Mouse (Mus musculus) neural tube, embryonic 12.5 days (tissue): ENCODE data around the gene Nfe2l1. TPM values are rescaled to one million over a fixed set of nuclear protein-coding genes. Genes with fewer than 3 reads are reported as not detected.
"Not testable (repeated sequence)": the region's sequence is repeated elsewhere in the genome, so short reads cannot be mapped to it uniquely, and the experiment has no call there.

ENCODE experiments used
- ATAC-seq: fragments of 200-750 bp; cut with Nextera tagmentation; 2 replicates; pipeline ENCODE4 v1.8.0; 2017; ENCODE audit warnings: low read depth, mild to moderate bottlenecking, moderate TSS enrichment, moderate library complexity; ENCODE audit not compliant: low FRiP score
- H3K27ac ChIP-seq: fragments of 300-500 bp; sonication (generic); 2 replicates; pipeline ENCODE4 v1.5.1; 2016
- H3K27me3 ChIP-seq: fragments of 300-500 bp; sonication (generic); replicated peaks from 2 replicates; pipeline ENCODE4 v1.6.1; 2016; ENCODE audit warnings: mild to moderate bottlenecking
- H3K36me3 ChIP-seq: fragments of 300-500 bp; sonication (generic); 2 replicates; pipeline ENCODE4 v1.6.1; 2016; ENCODE audit warnings: mild to moderate bottlenecking
- H3K4me1 ChIP-seq: fragments of 300-500 bp; sonication (generic); 2 replicates; pipeline ENCODE4 v1.6.1; 2016
- H3K4me2 ChIP-seq: fragments of 300-500 bp; sonication (generic); replicated peaks from 2 replicates; pipeline ENCODE4 v1.6.1; 2016; ENCODE audit warnings: mild to moderate bottlenecking
- H3K4me3 ChIP-seq: fragments of 300-500 bp; sonication (generic); 2 replicates; pipeline ENCODE4 v1.5.1; 2016
- H3K9ac ChIP-seq: fragments of 300-500 bp; sonication (generic); 2 replicates; pipeline ENCODE4 v1.6.1; 2016; ENCODE audit warnings: mild to moderate bottlenecking
- H3K9me3 ChIP-seq: fragments of 300-500 bp; sonication (generic); 2 replicates; pipeline ENCODE4 v1.6.1; 2016; ENCODE audit warnings: mild to moderate bottlenecking
- WGBS: fragments of 180-500 bp; shearing (Covaris S2); methylation state at CpG from one replicate; pipeline ENCODE4 v1.1.7; 2016; 5-methylcytosine and 5-hydroxymethylcytosine counted together
- polyA plus RNA-seq: library from polyadenylated mRNA; unstranded; fragments of >200 nt; fragmentation: Nextera tagmentation; extraction: Ambion mirVana; gene quantifications from 2 replicates; pipeline ENCODE4 v1.2.1, GENCODE M21; 2016

Nfe2l1 gene
- polyA plus RNA-seq, 1 experiment from 2014 or later = 79.5 TPM

DNA sequence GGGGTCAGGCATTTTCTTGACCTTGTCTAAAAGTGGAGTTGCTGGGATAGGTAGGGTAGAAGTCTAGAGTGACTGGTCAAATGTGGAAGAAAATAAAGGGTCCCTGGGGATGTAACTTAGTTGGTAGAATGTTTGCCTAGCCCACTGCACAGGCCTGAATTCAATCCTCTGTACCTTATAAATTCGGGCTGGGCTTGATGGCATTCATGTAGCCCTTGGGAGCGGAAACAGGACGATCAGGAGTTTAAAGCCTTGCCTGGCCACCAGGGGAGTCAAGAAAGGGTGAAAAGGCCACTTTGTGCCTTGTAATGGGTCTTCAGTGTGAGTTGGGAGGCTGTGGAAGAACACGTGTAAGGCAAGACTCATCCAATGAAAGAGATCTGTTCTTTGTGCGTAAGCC lies 39.8 kb downstream of the Nfe2l1 start:
- Histone ChIP-seq H3K9ac (peak overlapping the region; percentile 94), H3K4me3 (peak overlapping the region; percentile 95), H3K36me3 (no peaks in the 10 kb centered on the region), H3K4me2 (peak overlapping the region; percentile 78), H3K9me3 (no peaks in the 10 kb centered on the region), H3K27ac (no peak overlapping the region), H3K27me3 (no peaks in the 10 kb centered on the region), H3K4me1 (peaks cover 26% of the 10 kb centered on the region)
- WGBS = 9% methylated on average over 5 of the region's 5 CpGs
- ATAC-seq = no peak

DNA sequence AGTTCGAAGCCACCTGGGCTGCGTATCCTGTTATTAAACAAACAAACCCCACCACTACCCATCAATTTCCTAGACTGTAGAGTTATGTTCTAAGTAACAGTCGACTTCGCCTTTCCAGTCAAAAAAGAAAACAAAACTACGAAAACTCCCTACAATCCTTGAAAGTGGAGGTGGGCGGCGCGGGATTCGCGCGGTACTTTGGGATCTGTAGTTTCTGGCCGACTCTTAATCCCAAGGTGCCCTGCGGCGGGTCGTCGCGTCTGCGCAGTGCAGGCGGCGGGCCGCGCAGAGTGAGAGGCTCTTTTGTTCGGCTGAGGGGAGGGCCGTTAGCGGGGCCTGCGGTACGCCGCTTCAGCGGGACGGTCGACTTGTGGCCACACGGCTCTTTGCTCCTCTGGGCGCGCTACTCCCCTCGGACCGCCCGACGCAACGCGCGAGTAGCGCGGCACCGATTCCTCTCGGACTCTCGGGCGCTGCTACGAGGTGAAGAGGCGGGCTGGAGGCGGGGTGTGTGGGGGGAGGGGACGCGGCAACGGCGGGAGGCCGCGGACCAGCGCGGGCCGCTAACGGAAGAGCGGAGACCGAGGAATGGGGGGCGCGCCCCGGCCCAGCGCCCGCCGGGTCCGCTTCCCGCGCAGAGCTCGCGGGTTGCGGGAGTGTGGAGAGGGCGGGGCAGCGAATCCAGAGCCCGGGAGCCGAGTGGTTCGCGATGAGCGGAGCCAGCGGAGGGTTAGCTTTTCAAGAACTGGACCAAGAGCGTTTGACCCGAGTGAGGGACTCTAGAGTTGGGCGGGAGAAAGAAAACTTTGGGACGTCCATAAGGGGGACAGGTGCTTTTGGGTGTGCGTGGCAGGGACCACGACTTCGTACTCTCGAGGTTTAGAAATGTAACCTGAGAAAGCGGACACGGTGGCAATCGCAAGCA lies 40.6 kb downstream of the Nfe2l1 start, which contains the start of gene Cbx1:
Gene Cbx1 (plus strand): TSS at position 257 of the 925 bp plus-strand sequence.
- H3K27me3 ChIP-seq = no peaks in the 10 kb centered on the region
- H3K4me2 ChIP-seq = peak within 1 kb of the TSS; percentile 78
- H3K36me3 ChIP-seq = no peaks in the 10 kb centered on the region
- peak within 1 kb of the TSS; percentile 94 for H3K9ac ChIP-seq
- peaks cover 26% of the 10 kb centered on the region for H3K4me1 ChIP-seq
- peak; percentile 96 for ATAC-seq
- H3K27ac ChIP-seq = peak within 1 kb of the TSS; percentile 96
- peak within 1 kb of the TSS; percentile 95 for H3K4me3 ChIP-seq
- no peaks in the 10 kb centered on the region for H3K9me3 ChIP-seq
- 1% methylated on average over 93 of the region's 93 CpGs for WGBS

DNA sequence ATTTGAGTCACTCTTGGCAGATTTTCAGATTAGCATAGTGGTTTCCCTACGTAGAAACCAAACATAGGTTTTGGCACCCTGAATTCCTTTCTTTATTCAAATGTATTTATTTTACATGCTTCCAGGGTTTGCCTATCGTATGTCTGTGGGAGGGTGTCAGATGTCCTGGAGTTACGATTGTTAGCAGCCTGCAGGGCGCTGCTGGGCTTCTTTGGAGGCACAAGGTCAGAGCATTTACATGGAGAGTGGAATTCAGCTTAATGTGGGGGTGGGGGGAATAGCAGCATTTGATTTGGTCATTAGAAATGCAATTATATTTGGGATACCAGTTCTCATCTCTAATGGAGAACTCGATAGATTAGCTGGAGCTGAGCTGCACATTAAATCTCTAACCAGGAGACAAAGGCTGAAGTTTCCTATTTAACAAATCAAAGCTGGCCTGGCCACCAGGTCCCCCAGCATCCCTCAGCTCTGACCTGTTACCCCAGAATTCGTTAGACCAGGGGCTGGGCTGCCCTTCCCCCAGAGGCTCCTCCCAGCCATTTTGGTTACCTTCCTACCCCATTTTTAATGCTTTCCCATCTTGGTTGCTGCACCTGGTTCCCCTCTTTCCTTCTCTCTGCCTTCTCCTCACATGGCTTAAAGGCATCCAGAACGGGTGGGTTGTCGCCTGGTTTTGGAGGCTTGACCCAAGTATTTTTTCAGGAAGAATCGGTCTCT lies 42.9 kb downstream of the Nfe2l1 start:
- H3K36me3 ChIP-seq = no peaks in the 10 kb centered on the region
- no peak overlapping the region for H3K4me2 ChIP-seq
- no peak for ATAC-seq
- peaks cover 19% of the 10 kb centered on the region for H3K4me1 ChIP-seq
- no peak overlapping the region for H3K9ac ChIP-seq
- no peak overlapping the region for H3K4me3 ChIP-seq
- 36% methylated on average over 9 of the region's 9 CpGs for WGBS
- H3K9me3 ChIP-seq = no peaks in the 10 kb centered on the region
- no peak overlapping the region for H3K27ac ChIP-seq
- H3K27me3 ChIP-seq = no peaks in the 10 kb centered on the region

DNA sequence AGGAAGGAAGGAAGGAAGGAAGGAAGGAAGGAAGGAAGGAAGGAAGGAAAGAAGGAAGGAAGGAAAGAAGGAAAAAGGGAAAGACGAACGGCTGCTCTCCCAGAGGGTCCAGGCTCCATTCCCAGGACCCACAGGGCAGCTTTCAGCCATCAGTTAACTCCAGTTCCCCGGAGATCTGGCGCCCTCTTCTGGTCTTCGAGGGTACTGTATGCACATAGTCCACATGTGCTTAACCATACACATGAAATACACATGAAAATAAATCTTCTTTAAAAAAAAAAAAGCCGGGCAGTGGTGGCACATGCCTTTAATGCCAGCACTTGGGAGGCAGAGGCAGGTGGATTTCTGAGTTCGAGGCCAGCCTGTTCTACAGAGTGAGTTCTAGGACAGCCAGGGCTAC lies 44.9 kb downstream of the Nfe2l1 start:
- H3K9ac ChIP-seq, H3K9me3 ChIP-seq, H3K27ac ChIP-seq, H3K4me3 ChIP-seq, H3K4me1 ChIP-seq, H3K36me3 ChIP-seq, H3K27me3 ChIP-seq, H3K4me2 ChIP-seq, ATAC-seq: not testable (repeated sequence)
- WGBS = 17% methylated on average over 7 of the region's 7 CpGs

DNA sequence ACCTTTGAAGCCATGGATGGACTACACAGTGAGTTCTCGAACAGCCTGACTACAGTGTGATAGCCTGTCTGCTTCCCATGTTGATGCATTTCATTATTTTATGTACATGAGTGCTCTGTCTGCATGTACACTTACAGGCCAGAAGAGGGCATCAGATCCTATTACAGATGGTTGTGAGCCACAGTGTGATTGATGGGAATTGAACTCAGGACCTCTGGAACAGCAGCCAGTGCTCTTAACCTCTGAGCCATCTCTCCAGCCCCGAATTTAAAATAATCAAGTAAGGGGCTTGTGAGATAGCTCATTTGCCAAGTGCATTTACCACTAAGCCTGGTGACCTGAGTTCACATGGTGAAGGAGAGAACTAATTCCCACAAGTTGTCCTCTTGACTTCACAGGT lies 48.3 kb downstream of the Nfe2l1 start:
- Histone ChIP-seq H3K36me3 (no peaks in the 10 kb centered on the region), H3K27me3 (no peaks in the 10 kb centered on the region), H3K9me3 (no peaks in the 10 kb centered on the region), H3K9ac (no peak overlapping the region), H3K27ac (no peak overlapping the region), H3K4me3 (no peak overlapping the region), H3K4me1 (peaks cover 4% of the 10 kb centered on the region), H3K4me2 (no peak overlapping the region)
- 88% methylated on average over 2 of the region's 2 CpGs for WGBS
- no peak for ATAC-seq

DNA sequence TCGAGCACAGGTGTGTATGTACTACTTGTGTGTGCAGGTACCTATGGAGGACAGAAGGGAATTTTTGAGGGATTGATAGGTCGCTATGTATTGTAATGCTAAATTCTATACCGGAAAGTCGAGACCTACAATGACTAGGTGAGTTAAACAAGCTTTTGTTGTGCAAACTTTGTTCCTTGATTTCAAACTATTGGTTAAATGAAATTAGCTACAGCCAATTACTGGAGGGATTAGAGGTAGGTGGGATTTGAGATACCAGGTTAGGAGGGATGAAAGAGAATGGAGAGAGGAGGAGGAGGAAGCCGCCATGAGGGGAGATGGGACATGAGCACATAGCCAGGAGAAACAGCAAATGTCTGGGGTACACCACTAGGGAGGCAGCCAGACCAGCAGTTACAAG lies 49.5 kb downstream of the Nfe2l1 start:
- H3K27ac ChIP-seq = no peak overlapping the region
- peaks cover 16% of the 10 kb centered on the region for H3K4me1 ChIP-seq
- 75% methylated on average over 5 of the region's 5 CpGs for WGBS
- H3K4me3 ChIP-seq = no peak overlapping the region
- H3K27me3 ChIP-seq = no peaks in the 10 kb centered on the region
- no peaks in the 10 kb centered on the region for H3K36me3 ChIP-seq
- no peak overlapping the region for H3K4me2 ChIP-seq
- no peak overlapping the region for H3K9ac ChIP-seq
- ATAC-seq = no peak
- no peaks in the 10 kb centered on the region for H3K9me3 ChIP-seq

DNA sequence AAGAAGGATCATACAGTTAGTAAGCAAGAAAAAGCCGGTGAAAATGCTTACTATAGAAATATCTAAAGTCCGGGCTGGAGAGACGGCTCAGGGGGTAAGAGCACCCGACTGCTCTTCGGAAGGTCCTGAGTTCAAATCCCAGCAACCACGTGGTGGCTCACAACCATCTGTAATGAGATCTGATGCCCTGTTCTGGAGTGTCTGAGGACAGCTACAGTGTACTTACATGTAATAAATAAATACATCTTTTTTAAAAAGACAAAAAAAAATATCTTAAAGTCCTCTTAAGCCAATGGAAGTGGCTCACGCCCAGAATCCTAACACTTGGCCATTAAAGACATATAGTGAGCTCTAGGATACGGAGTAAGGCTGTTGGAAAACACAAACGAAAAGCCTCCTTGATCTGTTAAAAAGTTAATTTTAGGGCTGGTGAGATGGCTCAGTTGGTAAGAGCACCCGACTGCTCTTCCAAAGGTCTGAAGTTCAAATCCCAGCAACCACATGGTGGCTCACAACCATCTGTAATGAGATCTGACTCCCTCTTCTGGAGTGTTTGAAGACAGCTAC lies 51.6 kb downstream of the Nfe2l1 start:
- not testable (repeated sequence) for H3K36me3 ChIP-seq, H3K27me3 ChIP-seq, H3K9me3 ChIP-seq, H3K27ac ChIP-seq, ATAC-seq
- WGBS = 71% methylated on average over 10 of the region's 10 CpGs
- H3K9ac ChIP-seq = peak overlapping the region; percentile 35; the same call in 1 of the 2 replicates
- peak overlapping the region; percentile 77 for H3K4me3 ChIP-seq
- peak overlapping the region; percentile 74 for H3K4me2 ChIP-seq
- peaks cover 24% of the 10 kb centered on the region for H3K4me1 ChIP-seq

DNA sequence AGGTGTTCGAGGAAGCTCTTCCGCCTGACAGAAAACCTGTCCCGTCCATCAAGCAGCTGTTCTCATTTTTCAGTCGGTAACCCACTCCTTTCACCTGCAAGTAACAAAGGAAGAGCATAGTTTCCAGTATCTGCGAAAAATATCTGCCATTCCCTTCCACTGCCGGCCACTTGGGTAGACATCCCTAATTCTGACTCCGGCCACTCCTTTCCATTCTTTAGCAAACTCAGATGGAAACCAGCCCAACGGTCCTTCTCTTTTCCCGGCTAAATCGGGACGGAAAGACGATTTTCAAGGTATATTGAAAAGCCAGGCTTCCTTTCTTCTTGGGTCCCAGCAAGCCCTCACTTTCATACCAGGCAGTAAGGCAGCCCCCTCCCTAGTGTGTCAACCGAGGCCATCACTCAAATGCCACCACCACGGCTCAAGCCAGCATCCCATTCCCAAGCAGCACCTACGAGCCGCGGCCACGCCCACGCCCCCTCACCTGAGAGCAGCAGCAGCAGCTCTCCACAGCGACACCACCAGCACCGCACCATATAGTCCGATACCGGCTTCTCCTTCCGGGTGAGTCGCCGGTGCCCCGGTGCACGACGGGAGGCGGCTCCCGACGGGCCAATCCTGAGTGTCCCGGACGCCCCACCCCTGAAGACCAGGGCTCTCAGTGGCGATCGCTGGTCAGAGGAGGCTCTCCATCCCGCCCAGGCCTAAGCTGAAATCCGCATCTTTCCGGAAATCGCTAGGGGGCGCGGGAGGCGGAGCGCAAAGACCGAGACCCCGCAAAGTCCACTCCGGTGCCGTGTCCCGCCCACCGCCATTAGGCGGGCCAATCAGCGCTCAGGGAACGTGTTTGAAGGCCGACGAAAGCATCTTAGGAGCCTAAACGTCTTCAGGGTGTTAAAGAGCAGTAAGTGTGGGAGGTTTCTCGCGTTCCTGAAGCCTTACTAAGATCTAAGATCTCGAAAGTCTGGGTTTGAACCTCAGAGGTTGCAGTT lies 52.5 kb downstream of the Nfe2l1 start, which contains the start of gene Snx11:
Gene Snx11 (minus strand): TSS at position 592 of the 995 bp plus-strand sequence.
- Histone ChIP-seq H3K27me3 (no peaks in the 10 kb centered on the region), H3K36me3 (peaks cover 15% of the 10 kb centered on the region), H3K4me3 (peak within 1 kb of the TSS; percentile 77), H3K9me3 (no peaks in the 10 kb centered on the region), H3K9ac (peak within 1 kb of the TSS; percentile 64), H3K4me2 (peak within 1 kb of the TSS; percentile 74), H3K4me1 (peaks cover 24% of the 10 kb centered on the region), H3K27ac (peak within 1 kb of the TSS; percentile 53; the same call in 1 of the 2 replicates)
- under 1% methylated on average over 59 of the region's 59 CpGs for WGBS
- peak; percentile 99 for ATAC-seq

DNA sequence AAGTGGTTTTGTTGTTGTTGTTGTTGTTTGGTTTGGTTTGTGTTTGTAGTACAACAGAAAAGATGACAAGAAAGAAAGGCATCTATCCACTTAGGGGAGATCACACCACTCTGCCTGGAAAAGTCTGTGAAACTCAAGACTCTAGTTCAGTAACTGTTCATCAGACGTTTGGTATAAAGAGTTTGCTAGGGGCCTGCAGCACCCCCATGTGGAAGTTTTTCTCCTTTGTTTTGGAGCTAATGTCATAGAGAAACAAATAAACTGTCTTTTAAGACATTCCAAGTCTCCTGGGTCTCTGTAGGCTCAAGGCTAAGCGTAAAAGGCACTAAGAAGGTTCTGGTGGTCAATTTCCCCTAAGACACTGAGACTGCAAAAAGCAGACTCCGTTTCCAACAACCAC lies 53.7 kb downstream of the Nfe2l1 start:
- no peak for ATAC-seq
- Histone ChIP-seq H3K9ac (peak overlapping the region; percentile 64), H3K27ac (peak overlapping the region; percentile 10; the same call in 1 of the 2 replicates)

DNA sequence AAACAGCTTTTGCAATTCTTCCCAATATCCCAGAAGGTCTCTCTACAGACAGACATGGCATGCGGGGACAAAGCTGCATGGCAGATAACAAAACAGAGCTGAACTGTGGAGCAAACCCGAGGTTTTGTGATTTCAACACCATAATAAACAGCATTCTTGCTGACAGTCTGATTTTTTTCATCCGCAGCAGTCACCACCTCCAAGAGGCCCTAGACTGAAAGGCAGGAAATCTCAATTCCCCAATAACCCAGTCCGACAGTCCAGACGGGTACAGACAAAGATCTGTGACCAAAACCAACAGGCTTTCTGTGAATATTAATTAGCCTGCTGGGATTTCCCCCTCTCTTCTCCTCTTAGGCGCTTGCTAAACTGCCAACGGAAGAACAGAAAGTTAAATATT lies 54.1 kb downstream of the Nfe2l1 start:
- peaks cover 31% of the 10 kb centered on the region for H3K36me3 ChIP-seq
- H3K9me3 ChIP-seq = no peaks in the 10 kb centered on the region
- no peak for ATAC-seq
- H3K27ac ChIP-seq = no peak overlapping the region
- peaks cover 24% of the 10 kb centered on the region for H3K4me1 ChIP-seq
- H3K27me3 ChIP-seq = no peaks in the 10 kb centered on the region
- no peak overlapping the region for H3K9ac ChIP-seq
- WGBS = 60% methylated on average over 7 of the region's 7 CpGs
- peak overlapping the region; percentile 74 for H3K4me2 ChIP-seq
- H3K4me3 ChIP-seq = no peak overlapping the region

More for the DNA sequence above, 53.7 kb downstream of the Nfe2l1 start:
- no peaks in the 10 kb centered on the region for H3K9me3 ChIP-seq
- H3K4me2 ChIP-seq = peak overlapping the region; percentile 74
- H3K4me1 ChIP-seq = peaks cover 24% of the 10 kb centered on the region
- H3K4me3 ChIP-seq = peak overlapping the region; percentile 77
- WGBS = 38% methylated on average over 3 of the region's 3 CpGs
- H3K27me3 ChIP-seq = no peaks in the 10 kb centered on the region
- H3K36me3 ChIP-seq = peaks cover 27% of the 10 kb centered on the region

DNA sequence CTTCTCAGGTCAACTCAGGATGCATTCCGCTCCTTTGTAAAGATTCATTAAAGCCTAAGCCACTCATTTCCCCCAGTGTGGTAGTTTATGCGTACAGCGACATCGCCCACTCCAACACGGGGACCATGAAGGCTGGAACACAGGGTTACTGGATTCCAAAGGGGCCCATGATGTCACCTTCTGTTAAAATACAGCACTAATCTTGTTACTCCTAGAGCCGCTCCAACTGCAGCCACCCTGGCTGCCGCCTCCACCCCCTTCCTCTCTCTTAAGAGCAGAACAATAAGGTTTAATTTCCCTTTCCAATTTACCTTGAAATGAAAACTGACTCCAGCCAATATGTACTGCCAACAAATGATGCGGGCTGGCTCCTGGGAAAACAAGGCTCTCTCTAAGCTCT lies 54.7 kb downstream of the Nfe2l1 start:
- Histone ChIP-seq H3K27me3 (no peaks in the 10 kb centered on the region), H3K4me3 (no peak overlapping the region), H3K9ac (no peak overlapping the region), H3K4me1 (peaks cover 24% of the 10 kb centered on the region), H3K9me3 (no peaks in the 10 kb centered on the region), H3K36me3 (peaks cover 37% of the 10 kb centered on the region), H3K27ac (no peak overlapping the region), H3K4me2 (peak overlapping the region; percentile 74)
- ATAC-seq = no peak
- WGBS = 76% methylated on average over 8 of the region's 8 CpGs
